Mouse (Mus musculus): ENCODE data around the gene Pde1b. TPM values are rescaled to one million over a fixed set of nuclear protein-coding genes. Genes with fewer than 3 reads are reported as not detected.
A peak's percentile ranks its signal among the peaks of the same experiment; 100 is the strongest.

Gene Pde1b
- polyA plus RNA-seq, 1 experiment from 2014 or later: 2.8 TPM

GRCm38 (mm10) chr15:103536456-103536855, 33.6 kb downstream of the Pde1b start:
- Histone ChIP-seq H3K4me3 (ENCODE audit: low read length) (peak overlapping the region; percentile 61), H3K27me3 (ENCODE audit: control insufficient read depth, insufficient read depth, low read length) (peaks cover 9% of the 10 kb centered on the region), H3K36me3 (ENCODE audit: control insufficient read depth, insufficient read depth) (no peaks in the 10 kb centered on the region), H3K9ac (ENCODE audit: low read length) (peak overlapping the region; percentile 45), H3K4me2 (ENCODE audit: low read depth, low read length) (peak overlapping the region; percentile 77), H3K9me3 (replicated peaks; ENCODE audit: control insufficient read depth, low read length) (no peaks in the 10 kb centered on the region), H3K27ac (ENCODE audit: low read length) (peak overlapping the region; percentile 85), H3K4me1 (ENCODE audit: control insufficient read depth, insufficient read depth, low read length) (peaks cover 7% of the 10 kb centered on the region)
- 23% methylated on average over 2 of the region's 2 CpGs for WGBS
- no peak for ATAC-seq (replicated peaks; ENCODE audit: extremely low read depth, insufficient read depth, low FRiP score)

GRCm38 (mm10) chr15:103537011-103537821, 34.4 kb downstream of the Pde1b start:
- peak; percentile 79 for ATAC-seq (replicated peaks; ENCODE audit: extremely low read depth, insufficient read depth, low FRiP score)
- Histone ChIP-seq H3K27me3 (ENCODE audit: control insufficient read depth, insufficient read depth, low read length) (peaks cover 9% of the 10 kb centered on the region), H3K4me3 (ENCODE audit: low read length) (peak overlapping the region; percentile 61)

GRCm38 (mm10) chr15:103537822-103538213, 35.0 kb downstream of the Pde1b start, which contains the start of gene Ppp1r1a:
Gene Ppp1r1a (minus strand): TSS chr15:103538003.
- Histone ChIP-seq H3K4me1 (ENCODE audit: control insufficient read depth, insufficient read depth, low read length) (peaks cover 7% of the 10 kb centered on the region), H3K27ac (ENCODE audit: low read length) (peak within 1 kb of the TSS; percentile 85), H3K4me3 (ENCODE audit: low read length) (peak within 1 kb of the TSS; percentile 61), H3K36me3 (ENCODE audit: control insufficient read depth, insufficient read depth) (no peaks in the 10 kb centered on the region), H3K9ac (ENCODE audit: low read length) (peak within 1 kb of the TSS; percentile 73), H3K9me3 (replicated peaks; ENCODE audit: control insufficient read depth, low read length) (no peaks in the 10 kb centered on the region), H3K4me2 (ENCODE audit: low read depth, low read length) (peak within 1 kb of the TSS; percentile 77), H3K27me3 (ENCODE audit: control insufficient read depth, insufficient read depth, low read length) (peaks cover 9% of the 10 kb centered on the region)
- ATAC-seq (replicated peaks; ENCODE audit: extremely low read depth, insufficient read depth, low FRiP score): peak; percentile 81
- under 1% methylated on average over 33 of the region's 36 CpGs for WGBS

More at GRCm38 (mm10) chr15:103537011-103537821, 34.4 kb downstream of the Pde1b start:
- H3K9me3 ChIP-seq (replicated peaks; ENCODE audit: control insufficient read depth, low read length): no peaks in the 10 kb centered on the region
- under 1% methylated on average over 37 of the region's 37 CpGs for WGBS
- H3K36me3 ChIP-seq (ENCODE audit: control insufficient read depth, insufficient read depth): no peaks in the 10 kb centered on the region
- H3K4me1 ChIP-seq (ENCODE audit: control insufficient read depth, insufficient read depth, low read length): peaks cover 7% of the 10 kb centered on the region
- H3K4me2 ChIP-seq (ENCODE audit: low read depth, low read length): peak overlapping the region; percentile 77
- peak overlapping the region; percentile 85 for H3K27ac ChIP-seq (ENCODE audit: low read length)
- peak overlapping the region; percentile 73 for H3K9ac ChIP-seq (ENCODE audit: low read length)

- Histone ChIP-seq H3K9me3 (replicated peaks; ENCODE audit: control insufficient read depth, low read length) (no peaks in the 10 kb centered on the region), H3K4me3 (ENCODE audit: low read length) (no peak overlapping the region), H3K4me2 (ENCODE audit: low read depth, low read length) (no peak overlapping the region), H3K27me3 (ENCODE audit: control insufficient read depth, insufficient read depth, low read length) (peaks cover 9% of the 10 kb centered on the region), H3K9ac (ENCODE audit: low read length) (no peak overlapping the region), H3K27ac (ENCODE audit: low read length) (no peak overlapping the region), H3K4me1 (ENCODE audit: control insufficient read depth, insufficient read depth, low read length) (peaks cover 7% of the 10 kb centered on the region), H3K36me3 (ENCODE audit: control insufficient read depth, insufficient read depth) (no peaks in the 10 kb centered on the region)
- WGBS: 62% methylated on average over 2 of the region's 2 CpGs
- ATAC-seq (replicated peaks; ENCODE audit: extremely low read depth, insufficient read depth, low FRiP score): no peak
Measured at GRCm38 (mm10) chr15:103539259-103539658, 36.4 kb downstream of the Pde1b start.

GRCm38 (mm10) chr15:103540646-103541045, 37.8 kb downstream of the Pde1b start:
- H3K4me3 ChIP-seq (ENCODE audit: low read length): no peak overlapping the region
- H3K27me3 ChIP-seq (ENCODE audit: control insufficient read depth, insufficient read depth, low read length): peaks cover 7% of the 10 kb centered on the region; the same call in 1 of the 2 replicates
- 73% methylated on average over 1 of the region's 1 CpGs for WGBS

GRCm38 (mm10) chr15:103542526-103542925, 39.7 kb downstream of the Pde1b start:
- Histone ChIP-seq H3K27me3 (ENCODE audit: control insufficient read depth, insufficient read depth, low read length) (peaks cover 7% of the 10 kb centered on the region; the same call in 1 of the 2 replicates), H3K9ac (ENCODE audit: low read length) (no peak overlapping the region), H3K27ac (ENCODE audit: low read length) (no peak overlapping the region), H3K4me3 (ENCODE audit: low read length) (no peak overlapping the region), H3K4me2 (ENCODE audit: low read depth, low read length) (no peak overlapping the region), H3K36me3 (ENCODE audit: control insufficient read depth, insufficient read depth) (no peaks in the 10 kb centered on the region), H3K4me1 (ENCODE audit: control insufficient read depth, insufficient read depth, low read length) (no peaks in the 10 kb centered on the region; the same call in 1 of the 2 replicates), H3K9me3 (replicated peaks; ENCODE audit: control insufficient read depth, low read length) (no peaks in the 10 kb centered on the region)
- ATAC-seq (replicated peaks; ENCODE audit: extremely low read depth, insufficient read depth, low FRiP score): no peak

More at GRCm38 (mm10) chr15:103540646-103541045, 37.8 kb downstream of the Pde1b start:
- no peak overlapping the region for H3K4me2 ChIP-seq (ENCODE audit: low read depth, low read length)
- no peak overlapping the region for H3K27ac ChIP-seq (ENCODE audit: low read length)
- H3K36me3 ChIP-seq (ENCODE audit: control insufficient read depth, insufficient read depth): no peaks in the 10 kb centered on the region
- no peak for ATAC-seq (replicated peaks; ENCODE audit: extremely low read depth, insufficient read depth, low FRiP score)
- no peak overlapping the region for H3K9ac ChIP-seq (ENCODE audit: low read length)
- peaks cover 7% of the 10 kb centered on the region for H3K4me1 ChIP-seq (ENCODE audit: control insufficient read depth, insufficient read depth, low read length)
- H3K9me3 ChIP-seq (replicated peaks; ENCODE audit: control insufficient read depth, low read length): no peaks in the 10 kb centered on the region

GRCm38 (mm10) chr15:103547983-103548382, 45.1 kb downstream of the Pde1b start:
- H3K36me3 ChIP-seq (ENCODE audit: control insufficient read depth, insufficient read depth): no peaks in the 10 kb centered on the region
- 73% methylated on average over 3 of the region's 3 CpGs for WGBS
- no peaks in the 10 kb centered on the region for H3K27me3 ChIP-seq (ENCODE audit: control insufficient read depth, insufficient read depth, low read length)
- no peaks in the 10 kb centered on the region for H3K9me3 ChIP-seq (replicated peaks; ENCODE audit: control insufficient read depth, low read length)
- no peak overlapping the region for H3K4me2 ChIP-seq (ENCODE audit: low read depth, low read length)
- H3K27ac ChIP-seq (ENCODE audit: low read length): no peak overlapping the region
- ATAC-seq (replicated peaks; ENCODE audit: extremely low read depth, insufficient read depth, low FRiP score): no peak
- H3K9ac ChIP-seq (ENCODE audit: low read length): no peak overlapping the region
- H3K4me1 ChIP-seq (ENCODE audit: control insufficient read depth, insufficient read depth, low read length): no peaks in the 10 kb centered on the region
- H3K4me3 ChIP-seq (ENCODE audit: low read length): no peak overlapping the region

- H3K9me3 ChIP-seq (replicated peaks; ENCODE audit: control insufficient read depth, low read length): no peaks in the 10 kb centered on the region
Measured at GRCm38 (mm10) chr15:103549475-103549874, 46.6 kb downstream of the Pde1b start.

GRCm38 (mm10) chr15:103551053-103551452, 48.2 kb downstream of the Pde1b start:
- no peak overlapping the region for H3K9ac ChIP-seq (ENCODE audit: low read length)
- no peak for ATAC-seq (replicated peaks; ENCODE audit: extremely low read depth, insufficient read depth, low FRiP score)
- no peak overlapping the region for H3K4me3 ChIP-seq (ENCODE audit: low read length)
- H3K36me3 ChIP-seq (ENCODE audit: control insufficient read depth, insufficient read depth): no peaks in the 10 kb centered on the region
- H3K27ac ChIP-seq (ENCODE audit: low read length): no peak overlapping the region
- H3K4me1 ChIP-seq (ENCODE audit: control insufficient read depth, insufficient read depth, low read length): no peaks in the 10 kb centered on the region
- H3K27me3 ChIP-seq (ENCODE audit: control insufficient read depth, insufficient read depth, low read length): no peaks in the 10 kb centered on the region
- no peak overlapping the region for H3K4me2 ChIP-seq (ENCODE audit: low read depth, low read length)
- 22% methylated on average over 1 of the region's 1 CpGs for WGBS
- no peaks in the 10 kb centered on the region for H3K9me3 ChIP-seq (replicated peaks; ENCODE audit: control insufficient read depth, low read length)

More at GRCm38 (mm10) chr15:103549475-103549874, 46.6 kb downstream of the Pde1b start:
- no peak overlapping the region for H3K27ac ChIP-seq (ENCODE audit: low read length)
- no peaks in the 10 kb centered on the region for H3K27me3 ChIP-seq (ENCODE audit: control insufficient read depth, insufficient read depth, low read length)
- H3K4me2 ChIP-seq (ENCODE audit: low read depth, low read length): no peak overlapping the region
- no peaks in the 10 kb centered on the region for H3K4me1 ChIP-seq (ENCODE audit: control insufficient read depth, insufficient read depth, low read length)
- no peaks in the 10 kb centered on the region for H3K36me3 ChIP-seq (ENCODE audit: control insufficient read depth, insufficient read depth)
- H3K9ac ChIP-seq (ENCODE audit: low read length): no peak overlapping the region
- ATAC-seq (replicated peaks; ENCODE audit: extremely low read depth, insufficient read depth, low FRiP score): no peak
- 81% methylated on average over 1 of the region's 1 CpGs for WGBS
- no peak overlapping the region for H3K4me3 ChIP-seq (ENCODE audit: low read length)

Data from heart, embryonic 16.5 days (tissue).